ENCODE assay signal across 10 mouse cellular contexts in the genomic region with DNA sequence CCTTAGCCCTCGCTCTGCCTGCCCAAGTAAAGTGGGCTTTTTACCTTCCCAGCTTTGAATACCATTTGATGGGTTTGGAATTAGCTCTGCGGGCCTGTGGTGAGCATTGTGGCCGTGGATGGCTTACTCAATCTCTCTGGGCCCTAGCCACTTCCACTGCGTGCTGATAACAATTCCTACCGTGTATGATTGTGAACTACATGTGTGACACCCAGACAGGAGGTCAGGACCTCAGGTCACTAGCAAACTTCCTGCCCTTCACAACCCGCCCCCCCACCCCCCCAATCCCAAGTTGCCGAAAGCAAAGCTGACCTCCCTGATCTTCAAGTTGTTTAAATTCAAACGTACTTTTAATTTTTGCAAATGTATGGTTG.
DNase-seq lines count a peak whose midpoint lies in the region; ATAC-seq and TF ChIP-seq lines count a peak whose summit lies in the region.
"Had no signal": no experiment of that assay in that cellular context is flagged by ENCODE, and none has a peak within 500 bp of the region (broad histone marks: within the 10 kb centered on the region; RNA-seq: fewer than 3 reads in every experiment).

No protein-coding gene starts in this region.

- H3K4me3 ChIP-seq in gastrocnemius, adult 2 months: peak overlapping the region; percentile 38; the same call in 1 of the 2 replicates
- no peak overlapping the region for H3K4me3 ChIP-seq in midbrain, embryonic 10.5 days
- H3K4me3 ChIP-seq in midbrain, postnatal 0 days (ENCODE audit: low read depth, low read length): no peak overlapping the region
- no peak overlapping the region for H3K4me3 ChIP-seq in liver, postnatal 0 days (ENCODE audit: low read depth, low read length)
- H3K4me3 ChIP-seq: erythroblast, embryonic 14.5 days had no signal

- H3K4me2 ChIP-seq in midbrain, postnatal 0 days (ENCODE audit: low read depth, low read length, poor library complexity, severe bottlenecking): no peak overlapping the region
- 0 out of 2 replicates have a peak overlapping the region, but pooled peaks have one; percentile 46 for H3K4me2 ChIP-seq in liver, postnatal 0 days (ENCODE audit: low read depth, low read length)

- peak overlapping the region; percentile 77 for H3K27ac ChIP-seq in gastrocnemius, adult 2 months
- no peak overlapping the region for H3K27ac ChIP-seq in midbrain, embryonic 10.5 days (replicated peaks)
- H3K27ac ChIP-seq in midbrain, postnatal 0 days (ENCODE audit: low read depth, low read length): no peak overlapping the region
- H3K27ac ChIP-seq in liver, postnatal 0 days (ENCODE audit: low read depth): peak overlapping the region; percentile 95

- WGBS in midbrain, embryonic 10.5 days: 49% methylated on average over 8 of the region's 8 CpGs
- 54% methylated on average over 8 of the region's 8 CpGs for WGBS in midbrain, postnatal 0 days
- WGBS in liver, postnatal 0 days (ENCODE audit: insufficient replicate concordance): 21% methylated on average over 8 of the region's 8 CpGs

- no peaks in the 10 kb centered on the region for H3K36me3 ChIP-seq in midbrain, embryonic 10.5 days
- H3K36me3 ChIP-seq in midbrain, postnatal 0 days (ENCODE audit: insufficient read depth, low read length): no peaks in the 10 kb centered on the region
- no peaks in the 10 kb centered on the region for H3K36me3 ChIP-seq in liver, postnatal 0 days (replicated peaks; ENCODE audit: insufficient read depth, low read length)

- no peak for TF ChIP-seq CTCF in gastrocnemius, adult 2 months (IDR thresholded peaks at IDR 0.05)
- TF ChIP-seq CTCF in midbrain, postnatal 0 days (IDR thresholded peaks at IDR 0.05): no peak
- TF ChIP-seq CTCF in liver, postnatal 0 days (IDR thresholded peaks at IDR 0.05; ENCODE audit: low read depth): no peak

- no peaks in the 10 kb centered on the region for H3K9me3 ChIP-seq in midbrain, embryonic 10.5 days (replicated peaks)
- no peaks in the 10 kb centered on the region for H3K9me3 ChIP-seq in midbrain, postnatal 0 days (ENCODE audit: low read length)
- no peaks in the 10 kb centered on the region for H3K9me3 ChIP-seq in liver, postnatal 0 days (ENCODE audit: low read length)

- DNase-seq in gastrocnemius, adult 2 months: no peak
- DNase-seq in gastrocnemius, postnatal 4 days (ENCODE audit: low spot score in 2 of 2): no peak
- DNase-seq in midbrain, embryonic 10.5 days (ENCODE audit: low spot score): peak; percentile 13
- DNase-seq in midbrain, postnatal 0 days (ENCODE audit: low spot score): no peak
- DNase-seq in liver, postnatal 0 days: no peak
- peak; percentile 4 for DNase-seq in yolk sac, embryonic 10.5 days (ENCODE audit: low spot score)
- DNase-seq in left cerebral cortex, adult 8-10 months (ENCODE audit: low spot score in 2 of 2): no peak
- DNase-seq in ovary, postnatal 10 days (ENCODE audit: low spot score): no peak
- DNase-seq: B cell, adult 2 months had no signal

- intact Hi-C loops in gastrocnemius, adult 2 months (cut with DNase I): loop anchor here (5.0 kb wide), 1 partner anchor 97 kb away; no protein-coding TSS in a partner anchor

- H3K4me1 ChIP-seq in midbrain, embryonic 10.5 days: peaks cover 23% of the 10 kb centered on the region
- no peaks in the 10 kb centered on the region for H3K4me1 ChIP-seq in midbrain, postnatal 0 days (ENCODE audit: insufficient read depth, low read length)
- H3K4me1 ChIP-seq in liver, postnatal 0 days (ENCODE audit: insufficient read depth): peaks cover 30% of the 10 kb centered on the region

- H3K9ac ChIP-seq in midbrain, postnatal 0 days (replicated peaks; ENCODE audit: low read length, poor library complexity, severe bottlenecking): no peak overlapping the region
- no peak overlapping the region for H3K9ac ChIP-seq in liver, postnatal 0 days (replicated peaks)

- TF ChIP-seq EP300 in liver, postnatal 0 days (IDR thresholded peaks at IDR 0.05; ENCODE audit: low read depth): no peak

- H3K27me3 ChIP-seq in midbrain, embryonic 10.5 days (ENCODE audit: low read depth, poor library complexity, severe bottlenecking): no peaks in the 10 kb centered on the region
- no peaks in the 10 kb centered on the region; the same call in 1 of the 2 replicates for H3K27me3 ChIP-seq in midbrain, postnatal 0 days (ENCODE audit: insufficient read depth, low read length)
- H3K27me3 ChIP-seq in liver, postnatal 0 days (ENCODE audit: insufficient read depth, low read length): no peaks in the 10 kb centered on the region

- no peak for ATAC-seq in midbrain, postnatal 0 days (ENCODE audit: low FRiP score)
- ATAC-seq in liver, postnatal 0 days: peak; percentile 47

Comparison
In these comparisons a context has a peak if more than half of its experiments do, and no peak if none do; other contexts are left out.
1. DNase-seq: peak in midbrain, embryonic 10.5 days (single experiment) and yolk sac, embryonic 10.5 days (single experiment); none in gastrocnemius, adult 2 months (single experiment), gastrocnemius, postnatal 4 days (0 of 2), midbrain, postnatal 0 days (single experiment), liver, postnatal 0 days (single experiment), left cerebral cortex, adult 8-10 months (0 of 2) and ovary, postnatal 10 days (single experiment).
2. H3K27ac ChIP-seq: peak in gastrocnemius, adult 2 months (single experiment) and liver, postnatal 0 days (single experiment); none in midbrain, embryonic 10.5 days (single experiment) and midbrain, postnatal 0 days (single experiment).